Mouse (Mus musculus) spleen, adult 2 months (tissue): ENCODE data around the gene Trmt1. TPM values are rescaled to one million over a fixed set of nuclear protein-coding genes. Genes with fewer than 3 reads are reported as not detected.

Experiments
- DNase-seq, 2 experiments: peaks; one replicate each; pipeline versions ENCODE4 v3.0.0 to v3.0.0-alpha.2; 2012 to 2021; ENCODE audit warnings: low spot score in 2 of 2, low read depth in 1 of 2
- H3K27ac ChIP-seq: fragments of 200-500 bp; 2 replicates; pipeline ENCODE4 v1.5.1; 2012; ENCODE audit warnings: low read length, inconsistent platforms; ENCODE audit not compliant: insufficient read depth
- H3K27me3 ChIP-seq: fragments of 200-500 bp; 2 replicates; pipeline ENCODE4 v1.6.1; 2012; ENCODE audit warnings: mild to moderate bottlenecking, moderate library complexity, low read length, inconsistent platforms; ENCODE audit not compliant: control insufficient read depth, insufficient read depth
- H3K36me3 ChIP-seq: fragments of 200-500 bp; 2 replicates; pipeline ENCODE4 v1.6.1; 2012; ENCODE audit warnings: mild to moderate bottlenecking, low read length, inconsistent platforms; ENCODE audit not compliant: control insufficient read depth, insufficient read depth
- H3K4me1 ChIP-seq: fragments of 200-500 bp; 2 replicates; pipeline ENCODE4 v1.6.1; 2011; ENCODE audit warnings: inconsistent platforms; ENCODE audit not compliant: control insufficient read depth, insufficient read depth, insufficient read length
- H3K4me3 ChIP-seq: fragments of 200-500 bp; 2 replicates; pipeline ENCODE4 v1.5.1; 2011; ENCODE audit warnings: mild to moderate bottlenecking, inconsistent platforms; ENCODE audit not compliant: insufficient read depth, insufficient read length; ENCODE audit errors: extremely low read depth
- CTCF ChIP-seq: fragments of 200-500 bp; IDR thresholded peaks from 2 replicates; pipeline ENCODE4 v1.5.1; 2011; ENCODE audit warnings: mild to moderate bottlenecking, inconsistent platforms; ENCODE audit not compliant: insufficient read depth, insufficient read length, insufficient replicate concordance; ENCODE audit errors: extremely low read depth
- POLR2A ChIP-seq: fragments of 200-500 bp; IDR thresholded peaks from 2 replicates; pipeline ENCODE4 v1.6.1; 2011; ENCODE audit warnings: low read depth, low read length, inconsistent platforms
- WGBS: fragments of 180-500 bp; shearing (Covaris S2); methylation state at CpG from one replicate; pipeline ENCODE4 v1.1.7; 2018; 5-methylcytosine and 5-hydroxymethylcytosine counted together
- polyA plus RNA-seq: library from polyadenylated mRNA; depleted of rRNA; stranded (reverse); fragments of >200 nt; gene quantifications from 2 replicates; pipeline ENCODE4 v1.2.3, GENCODE M21; 2012

The Trmt1 gene
- polyA plus RNA-seq, 1 experiment: 98.1 TPM

- WGBS: 88% methylated on average over 7 of the region's 7 CpGs
- no peak for TF ChIP-seq POLR2A
- no peak for TF ChIP-seq CTCF
- no peaks in the 10 kb centered on the region for H3K27me3 ChIP-seq
- peaks cover 8% of the 10 kb centered on the region; the same call in 1 of the 2 replicates for H3K4me1 ChIP-seq
- no peak for DNase-seq
- no peak overlapping the region for H3K4me3 ChIP-seq
- H3K27ac ChIP-seq: no peak overlapping the region
- no peaks in the 10 kb centered on the region for H3K36me3 ChIP-seq
Measured at GRCm38 (mm10) chr8:84640617-84641294, 45.4 kb upstream of the Trmt1 start.

GRCm38 (mm10) chr8:84641578-84642361, 44.3 kb upstream of the Trmt1 start:
- TF ChIP-seq POLR2A (no peak), CTCF (no peak)
- Histone ChIP-seq H3K4me1 (peaks cover 8% of the 10 kb centered on the region; the same call in 1 of the 2 replicates), H3K36me3 (no peaks in the 10 kb centered on the region), H3K27ac (no peak overlapping the region), H3K4me3 (no peak overlapping the region), H3K27me3 (no peaks in the 10 kb centered on the region)
- 88% methylated on average over 1 of the region's 1 CpGs for WGBS
- no peak for DNase-seq

GRCm38 (mm10) chr8:84643019-84643418, 43.1 kb upstream of the Trmt1 start:
- no peak for DNase-seq
- Histone ChIP-seq H3K27me3 (no peaks in the 10 kb centered on the region), H3K27ac (no peak overlapping the region), H3K4me1 (peaks cover 8% of the 10 kb centered on the region; the same call in 1 of the 2 replicates), H3K4me3 (no peak overlapping the region), H3K36me3 (no peaks in the 10 kb centered on the region)
- WGBS: 83% methylated on average over 5 of the region's 5 CpGs
- no peak for TF ChIP-seq POLR2A

GRCm38 (mm10) chr8:84646800-84647199, 39.3 kb upstream of the Trmt1 start:
- 70% methylated on average over 6 of the region's 6 CpGs for WGBS
- TF ChIP-seq POLR2A (no peak), CTCF (no peak)
- H3K4me3 ChIP-seq: no peak overlapping the region
- H3K4me1 ChIP-seq: no peaks in the 10 kb centered on the region
- no peak for DNase-seq
- no peaks in the 10 kb centered on the region for H3K27me3 ChIP-seq
- H3K36me3 ChIP-seq: no peaks in the 10 kb centered on the region
- no peak overlapping the region for H3K27ac ChIP-seq

GRCm38 (mm10) chr8:84647461-84647901, 38.6 kb upstream of the Trmt1 start:
- no peak overlapping the region for H3K27ac ChIP-seq
- H3K4me1 ChIP-seq: no peaks in the 10 kb centered on the region
- WGBS: 45% methylated on average over 14 of the region's 14 CpGs
- H3K36me3 ChIP-seq: no peaks in the 10 kb centered on the region
- TF ChIP-seq CTCF: no peak
- no peak for TF ChIP-seq POLR2A
- no peak overlapping the region for H3K4me3 ChIP-seq
- DNase-seq: no peak
- H3K27me3 ChIP-seq: no peaks in the 10 kb centered on the region

GRCm38 (mm10) chr8:84650213-84650612, 35.9 kb upstream of the Trmt1 start:
- DNase-seq: no peak
- Histone ChIP-seq H3K4me3 (no peak overlapping the region), H3K36me3 (no peaks in the 10 kb centered on the region), H3K4me1 (no peaks in the 10 kb centered on the region), H3K27me3 (no peaks in the 10 kb centered on the region), H3K27ac (no peak overlapping the region)
- TF ChIP-seq POLR2A (no peak), CTCF (no peak)
- WGBS: 81% methylated on average over 3 of the region's 3 CpGs

- H3K27me3 ChIP-seq: no peaks in the 10 kb centered on the region
- no peak overlapping the region for H3K4me3 ChIP-seq
- no peak for TF ChIP-seq POLR2A
- TF ChIP-seq CTCF: no peak
- 88% methylated on average over 9 of the region's 9 CpGs for WGBS
- no peak overlapping the region for H3K27ac ChIP-seq
- H3K4me1 ChIP-seq: peaks cover 11% of the 10 kb centered on the region; the same call in 1 of the 2 replicates
- no peaks in the 10 kb centered on the region for H3K36me3 ChIP-seq
- no peak for DNase-seq
Measured at GRCm38 (mm10) chr8:84653092-84653631, 32.9 kb upstream of the Trmt1 start.
